Mouse (Mus musculus): ENCODE results near the gene Cisd1. TPM values are rescaled to one million over a fixed set of nuclear protein-coding genes. Genes with fewer than 3 reads are reported as not detected.
A peak's percentile ranks its signal among the peaks of the same experiment; 100 is the strongest.

Gene Cisd1
- polyA plus RNA-seq, 1 experiment from 2014 or later = 73.0 TPM

- Histone ChIP-seq H3K9ac (no peak overlapping the region), H3K4me1 (peaks cover 6% of the 10 kb centered on the region; the same call in 1 of the 2 replicates), H3K4me2 (no peak overlapping the region), H3K9me3 (no peaks in the 10 kb centered on the region), H3K27me3 (peaks cover 5% of the 10 kb centered on the region; the same call in 1 of the 2 replicates), H3K27ac (no peak overlapping the region), H3K36me3 (no peaks in the 10 kb centered on the region), H3K4me3 (no peak overlapping the region)
- WGBS = 26% methylated on average over 3 of the region's 3 CpGs
- no peak for ATAC-seq (ENCODE audit: insufficient number of reproducible peaks, low FRiP score, low TSS enrichment, low read depth)
These were observed 53.5 kb downstream of the Cisd1 start for GRCm38 (mm10) chr10:71291179-71291661.

GRCm38 (mm10) chr10:71285126-71285580, 59.6 kb downstream of the Cisd1 start, which contains the start of gene Ube2d1:
TSS of gene Ube2d1 (minus strand) at chr10:71285262.
- H3K27ac ChIP-seq = peak within 1 kb of the TSS; percentile 68
- WGBS = under 1% methylated on average over 48 of the region's 50 CpGs
- peak within 1 kb of the TSS; percentile 98 for H3K4me3 ChIP-seq
- peaks cover 16% of the 10 kb centered on the region; the same call in 1 of the 2 replicates for H3K4me1 ChIP-seq
- H3K36me3 ChIP-seq = 0 out of 2 replicates have a peak, but pooled peaks cover 6% of the 10 kb centered on the region
- peak; percentile 94 for ATAC-seq (ENCODE audit: insufficient number of reproducible peaks, low FRiP score, low TSS enrichment, low read depth)
- H3K4me2 ChIP-seq = peak within 1 kb of the TSS; percentile 74
- peak within 1 kb of the TSS; percentile 89 for H3K9ac ChIP-seq
- H3K9me3 ChIP-seq = no peaks in the 10 kb centered on the region
- peaks cover 5% of the 10 kb centered on the region; the same call in 1 of the 2 replicates for H3K27me3 ChIP-seq

- Histone ChIP-seq H3K27ac (peak overlapping the region; percentile 68), H3K4me3 (peak overlapping the region; percentile 98), H3K9ac (peak overlapping the region; percentile 89), H3K36me3 (0 out of 2 replicates have a peak, but pooled peaks cover 6% of the 10 kb centered on the region), H3K27me3 (peaks cover 5% of the 10 kb centered on the region; the same call in 1 of the 2 replicates), H3K4me2 (peak overlapping the region; percentile 74), H3K4me1 (peaks cover 16% of the 10 kb centered on the region; the same call in 1 of the 2 replicates), H3K9me3 (no peaks in the 10 kb centered on the region)
- under 1% methylated on average over 40 of the region's 41 CpGs for WGBS
- ATAC-seq (ENCODE audit: insufficient number of reproducible peaks, low FRiP score, low TSS enrichment, low read depth) = peak; percentile 77
These were observed 60.1 kb downstream of the Cisd1 start for GRCm38 (mm10) chr10:71284511-71285125.

GRCm38 (mm10) chr10:71284131-71284510, 60.6 kb downstream of the Cisd1 start:
- H3K4me1 ChIP-seq = peaks cover 16% of the 10 kb centered on the region; the same call in 1 of the 2 replicates
- whole genome bisulfite sequencing = 15% methylated on average over 8 of the region's 8 CpGs
- H3K27ac ChIP-seq = peak overlapping the region; percentile 68; the same call in 1 of the 2 replicates
- peak overlapping the region; percentile 74 for H3K4me2 ChIP-seq
- 0 out of 2 replicates have a peak, but pooled peaks cover 6% of the 10 kb centered on the region for H3K36me3 ChIP-seq
- peak overlapping the region; percentile 98 for H3K4me3 ChIP-seq
- peak overlapping the region; percentile 89; the same call in 1 of the 2 replicates for H3K9ac ChIP-seq
- no peak for ATAC-seq (ENCODE audit: insufficient number of reproducible peaks, low FRiP score, low TSS enrichment, low read depth)
- H3K27me3 ChIP-seq = peaks cover 5% of the 10 kb centered on the region; the same call in 1 of the 2 replicates
- no peaks in the 10 kb centered on the region for H3K9me3 ChIP-seq

Other genes starting within 250 kb of the Cisd1 start
- gene Bicc1, start 185.3 kb downstream of the Cisd1 start, polyA plus RNA-seq (2015; fragmentation: Nextera tagmentation; extraction: Ambion mirVana) = 42.5 and 43.2 TPM in 2 replicates
- gene Tfam, start 106.7 kb downstream of the Cisd1 start, polyA plus RNA-seq (2015; fragmentation: Nextera tagmentation; extraction: Ambion mirVana) = 59.4 and 59.8 TPM in 2 replicates
- 52.2 and 58.6 TPM in 2 replicates for gene Ube2d1, start 59.7 kb downstream of the Cisd1 start, polyA plus RNA-seq (2015; fragmentation: Nextera tagmentation; extraction: Ambion mirVana)
- gene Ipmk, start 2.8 kb upstream of the Cisd1 start, polyA plus RNA-seq (2015; fragmentation: Nextera tagmentation; extraction: Ambion mirVana) = 7.1 and 8.4 TPM in 2 replicates